Mouse (Mus musculus) intestine, embryonic 14.5 days (tissue): Measurements from ENCODE around the gene Sept4. TPM values are rescaled to one million over a fixed set of nuclear protein-coding genes. Genes with fewer than 3 reads are reported as not detected.
A peak's percentile ranks its signal among the peaks of the same experiment; 100 is the strongest.

Experiments
- ATAC-seq: fragments of 200-750 bp; cut with Nextera tagmentation; replicated peaks from 2 replicates; pipeline ENCODE4 v1.8.0; 2017; ENCODE audit warnings: low read depth, moderate number of reproducible peaks, moderate TSS enrichment, moderate library complexity; ENCODE audit not compliant: low FRiP score, low TSS enrichment
- DNase-seq: peaks from one replicate; pipeline ENCODE4 v3.0.0-alpha.2; 2018; ENCODE audit warnings: low spot score
- H3K27ac ChIP-seq: fragments of 300-500 bp; sonication (generic); 2 replicates; pipeline ENCODE4 v1.5.1; 2014; ENCODE audit warnings: low read depth, mild to moderate bottlenecking, control low read depth
- H3K27me3 ChIP-seq: fragments of 300-500 bp; sonication (generic); replicated peaks from 2 replicates; pipeline ENCODE4 v1.6.1; 2014; ENCODE audit warnings: low read length, control low read depth; ENCODE audit not compliant: control insufficient read depth, insufficient read depth
- H3K36me3 ChIP-seq: fragments of 300-500 bp; sonication (generic); 2 replicates; pipeline ENCODE4 v1.6.1; 2014; ENCODE audit warnings: low read length, control low read depth; ENCODE audit not compliant: control insufficient read depth, insufficient read depth
- H3K4me1 ChIP-seq: fragments of 300-500 bp; sonication (generic); replicated peaks from 2 replicates; pipeline ENCODE4 v1.6.1; 2014; ENCODE audit warnings: low read length, control low read depth, mixed read lengths; ENCODE audit not compliant: control insufficient read depth, insufficient read depth
- H3K4me2 ChIP-seq: fragments of 300-500 bp; sonication (generic); 2 replicates; pipeline ENCODE4 v1.6.1; 2014; ENCODE audit warnings: low read length
- H3K4me3 ChIP-seq: fragments of 300-500 bp; sonication (generic); 2 replicates; pipeline ENCODE4 v1.5.1; 2014; ENCODE audit warnings: low read depth, low read length, control low read depth, mixed read lengths
- H3K9ac ChIP-seq: fragments of 300-500 bp; sonication (generic); 2 replicates; pipeline ENCODE4 v1.6.1; 2014; ENCODE audit warnings: mild to moderate bottlenecking, low read length
- H3K9me3 ChIP-seq: fragments of 300-500 bp; sonication (generic); 2 replicates; pipeline ENCODE4 v1.6.1; 2016; ENCODE audit warnings: low read length, control low read depth; ENCODE audit not compliant: control insufficient read depth
- WGBS: fragments of 180-500 bp; shearing (Covaris S2); extraction: QIAGEN DNeasy Blood & Tissue Kit; methylation state at CpG from one replicate; pipeline ENCODE4 v1.1.7; 2014; 5-methylcytosine and 5-hydroxymethylcytosine counted together
- polyA plus RNA-seq: library from polyadenylated mRNA; unstranded; fragments of >200 nt; fragmentation: Nextera tagmentation; extraction: Ambion mirVana; gene quantifications from 2 replicates; pipeline ENCODE4 v1.2.1, GENCODE M21; 2014

Gene Sept4
- polyA plus RNA-seq, 1 experiment from 2014 or later = 19.5 TPM

- ATAC-seq = no peak
Observed at GRCm38 (mm10) chr11:87581933-87582710, 13.4 kb downstream of the Sept4 start.

GRCm38 (mm10) chr11:87583291-87584034, 14.8 kb downstream of the Sept4 start:
- DNase-seq (no peak), ATAC-seq (no peak)
- no peak overlapping the region for H3K27ac ChIP-seq
- H3K36me3 ChIP-seq = no peaks in the 10 kb centered on the region
- H3K27me3 ChIP-seq = no peaks in the 10 kb centered on the region
- H3K4me2 ChIP-seq = no peak overlapping the region
- H3K4me1 ChIP-seq = peaks cover 4% of the 10 kb centered on the region; the same call in 1 of the 2 replicates
- no peak overlapping the region for H3K4me3 ChIP-seq
- no peaks in the 10 kb centered on the region for H3K9me3 ChIP-seq
- H3K9ac ChIP-seq = no peak overlapping the region
- WGBS = 80% methylated on average over 6 of the region's 6 CpGs

More at GRCm38 (mm10) chr11:87581933-87582710, 13.4 kb downstream of the Sept4 start:
- no peak overlapping the region for H3K4me3 ChIP-seq
- 81% methylated on average over 8 of the region's 8 CpGs for WGBS
- H3K9ac ChIP-seq = no peak overlapping the region
- peaks cover 10% of the 10 kb centered on the region for H3K4me1 ChIP-seq
- H3K27me3 ChIP-seq = no peaks in the 10 kb centered on the region
- no peak for DNase-seq
- no peaks in the 10 kb centered on the region for H3K36me3 ChIP-seq
- H3K27ac ChIP-seq = no peak overlapping the region
- H3K4me2 ChIP-seq = no peak overlapping the region
- H3K9me3 ChIP-seq = no peaks in the 10 kb centered on the region

- Histone ChIP-seq H3K4me3 (no peak overlapping the region), H3K4me2 (no peak overlapping the region), H3K4me1 (peaks cover 11% of the 10 kb centered on the region; the same call in 1 of the 2 replicates), H3K27me3 (no peaks in the 10 kb centered on the region), H3K9ac (no peak overlapping the region), H3K36me3 (no peaks in the 10 kb centered on the region), H3K27ac (0 out of 2 replicates have a peak overlapping the region, but pooled peaks have one; percentile 16), H3K9me3 (no peaks in the 10 kb centered on the region)
- ATAC-seq (no peak), DNase-seq (no peak)
- 69% methylated on average over 10 of the region's 10 CpGs for WGBS
Observed at GRCm38 (mm10) chr11:87584711-87585505, 16.2 kb downstream of the Sept4 start.

- Histone ChIP-seq H3K9me3 (no peaks in the 10 kb centered on the region), H3K4me1 (peaks cover 19% of the 10 kb centered on the region; the same call in 1 of the 2 replicates), H3K27me3 (no peaks in the 10 kb centered on the region), H3K27ac (no peak overlapping the region), H3K36me3 (no peaks in the 10 kb centered on the region), H3K4me3 (no peak overlapping the region), H3K4me2 (no peak overlapping the region), H3K9ac (no peak overlapping the region)
- ATAC-seq = no peak
- no peak for DNase-seq
- 92% methylated on average over 5 of the region's 5 CpGs for WGBS
Observed at GRCm38 (mm10) chr11:87587211-87587874, 18.6 kb downstream of the Sept4 start.

- H3K4me2 ChIP-seq = peak overlapping the region; percentile 82
- peaks cover 33% of the 10 kb centered on the region for H3K4me1 ChIP-seq
- WGBS = 87% methylated on average over 8 of the region's 8 CpGs
- no peaks in the 10 kb centered on the region for H3K9me3 ChIP-seq
- no peaks in the 10 kb centered on the region for H3K27me3 ChIP-seq
- H3K36me3 ChIP-seq = peaks cover 12% of the 10 kb centered on the region; the same call in 1 of the 2 replicates
- H3K27ac ChIP-seq = no peak overlapping the region
- ATAC-seq = no peak
- no peak overlapping the region; the same call in 1 of the 2 replicates for H3K4me3 ChIP-seq
- H3K9ac ChIP-seq = no peak overlapping the region
- no peak for DNase-seq
Observed at GRCm38 (mm10) chr11:87589605-87590004, 20.9 kb downstream of the Sept4 start.

GRCm38 (mm10) chr11:87590841-87591525, 22.3 kb downstream of the Sept4 start:
- Histone ChIP-seq H3K27me3 (no peaks in the 10 kb centered on the region), H3K27ac (peak overlapping the region; percentile 94), H3K4me1 (peaks cover 38% of the 10 kb centered on the region), H3K9me3 (no peaks in the 10 kb centered on the region), H3K9ac (peak overlapping the region; percentile 85), H3K4me3 (peak overlapping the region; percentile 84), H3K4me2 (peak overlapping the region; percentile 82), H3K36me3 (peaks cover 14% of the 10 kb centered on the region; the same call in 1 of the 2 replicates)
- DNase-seq (peak; percentile 81), ATAC-seq (no peak)
- 2% methylated on average over 25 of the region's 25 CpGs for WGBS

- Histone ChIP-seq H3K36me3 (peaks cover 17% of the 10 kb centered on the region; the same call in 1 of the 2 replicates), H3K4me1 (peaks cover 46% of the 10 kb centered on the region), H3K9me3 (no peaks in the 10 kb centered on the region), H3K4me2 (peak within 1 kb of the TSS; percentile 82), H3K27me3 (no peaks in the 10 kb centered on the region), H3K4me3 (peak within 1 kb of the TSS; percentile 84), H3K27ac (peak within 1 kb of the TSS; percentile 94), H3K9ac (peak within 1 kb of the TSS; percentile 85)
- ATAC-seq (peak; percentile 99), DNase-seq (peak; percentile 96)
- WGBS = under 1% methylated on average over 61 of the region's 61 CpGs
Observed at GRCm38 (mm10) chr11:87591526-87592353, 23.0 kb downstream of the Sept4 start, which contains the start of gene Mtmr4. Mtmr4 (plus strand) TSS chr11:87592162.
